Mouse (Mus musculus): Measurements from ENCODE around the gene Chd8.

- TF ChIP-seq POLR2A (IDR thresholded peaks at IDR 0.05; ENCODE audit: low read depth, low read length) (no peak), CTCF (conservative IDR thresholded peaks at IDR 0.05 in 1 of 2, IDR thresholded peaks at IDR 0.05 in 1 of 2; ENCODE audit: low read depth in 2 of 2, low read length in 2 of 2) (no peak), ZC3H11A (IDR thresholded peaks at IDR 0.05; ENCODE audit: low read depth, low read length) (no peak), USF2 (conservative IDR thresholded peaks at IDR 0.05; ENCODE audit: low read depth, low read length) (no peak), ZNF384 (IDR thresholded peaks at IDR 0.05; ENCODE audit: low read depth, low read length) (no peak), EP300 (IDR thresholded peaks at IDR 0.05; ENCODE audit: low read length) (no peak), NELFE (IDR thresholded peaks at IDR 0.05; ENCODE audit: low read depth, low read length) (no peak), KAT2A (IDR thresholded peaks at IDR 0.05; ENCODE audit: insufficient replicate concordance, low read length) (no peak), ETS1 (conservative IDR thresholded peaks at IDR 0.05; ENCODE audit: low read depth, low read length) (no peak), E2F4 (IDR thresholded peaks at IDR 0.05; ENCODE audit: insufficient replicate concordance, low read depth, low read length) (no peak), SMC3 (IDR thresholded peaks at IDR 0.05; ENCODE audit: low read depth, low read length) (no peak)
These were observed 22.2 kb upstream of the Chd8 start for GRCm38 (mm10) chr14:52279747-52280120.

Data from CH12.LX (cell line).